In the genomic region with DNA sequence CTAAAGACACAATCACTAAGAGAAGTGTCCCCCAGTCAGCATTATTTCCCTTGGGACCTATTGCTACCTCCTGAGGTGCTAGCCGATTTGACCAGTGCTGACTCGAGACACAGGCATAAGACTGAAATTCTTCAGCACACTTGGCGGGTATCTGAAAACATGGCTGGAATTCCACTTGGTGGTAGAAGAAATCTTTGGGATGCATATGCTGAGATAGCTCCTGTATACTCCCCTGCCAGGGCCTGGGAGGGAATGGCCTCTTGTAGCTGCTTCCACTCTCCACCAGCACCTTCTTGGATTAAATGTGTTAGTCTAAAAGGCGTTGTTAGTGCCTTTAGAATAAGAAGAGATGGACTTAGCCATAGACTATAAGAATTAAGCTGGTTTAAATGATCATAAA, we compare ENCODE assay signal across 17 mouse cellular contexts. TPM values are rescaled to one million over a fixed set of nuclear protein-coding genes. Genes with fewer than 3 reads are reported as not detected.
DNase-seq lines count a peak whose midpoint lies in the region; ATAC-seq and TF ChIP-seq lines count a peak whose summit lies in the region.
"Had no signal": no experiment of that assay in that cellular context is flagged by ENCODE, and none has a peak within 500 bp of the region (broad histone marks: within the 10 kb centered on the region; RNA-seq: fewer than 3 reads in every experiment).

No protein-coding gene starts in this region.

- H3K4me3 ChIP-seq in heart, embryonic 10.5 days, result 0 out of 2 replicates have a peak overlapping the region, but pooled peaks have one; percentile 8
- no peak overlapping the region for H3K4me3 ChIP-seq in intestine, embryonic 14.5 days (ENCODE audit: low read depth, low read length)
- no peak overlapping the region for H3K4me3 ChIP-seq in intestine, embryonic 16.5 days (ENCODE audit: low read length)
- H3K4me3 ChIP-seq in lung, adult 2 months (replicated peaks; ENCODE audit: extremely low read depth, low read depth, low read length), result no peak overlapping the region
- H3K4me3 ChIP-seq in embryonic facial prominence, embryonic 15.5 days (replicated peaks), result no peak overlapping the region

- no peaks in the 10 kb centered on the region for H3K4me1 ChIP-seq in heart, embryonic 10.5 days
- H3K4me1 ChIP-seq in intestine, embryonic 14.5 days (replicated peaks; ENCODE audit: control insufficient read depth, insufficient read depth, low read length), result no peaks in the 10 kb centered on the region
- H3K4me1 ChIP-seq in intestine, embryonic 16.5 days (ENCODE audit: control insufficient read depth, insufficient read depth, low read length), result peaks cover 2% of the 10 kb centered on the region; the same call in 1 of the 2 replicates
- no peaks in the 10 kb centered on the region for H3K4me1 ChIP-seq in lung, adult 2 months (ENCODE audit: control insufficient read depth, insufficient read depth, low read length)
- H3K4me1 ChIP-seq in embryonic facial prominence, embryonic 15.5 days, result peaks cover 5% of the 10 kb centered on the region

- peak; percentile 48 for DNase-seq in heart, embryonic 10.5 days (ENCODE audit: low spot score)
- no peak for DNase-seq in heart, adult 9 months (ENCODE audit: low spot score in 2 of 2)
- DNase-seq in intestine, embryonic 14.5 days (ENCODE audit: low spot score), result peak; percentile 52
- DNase-seq in lung, adult 2 months, result peak; percentile 8
- DNase-seq in lung, postnatal 36 days, result no peak
- DNase-seq in frontal cortex, postnatal 25 days (ENCODE audit: low spot score in 2 of 2), result no peak
- DNase-seq: cerebellum, adult 9-10 months; right cerebral cortex, postnatal 4 days; thymus, postnatal 14 days had no signal

- H3K9me3 ChIP-seq in heart, embryonic 10.5 days, result no peaks in the 10 kb centered on the region
- H3K9me3 ChIP-seq in intestine, embryonic 14.5 days (ENCODE audit: control insufficient read depth, low read length), result no peaks in the 10 kb centered on the region
- H3K9me3 ChIP-seq in intestine, embryonic 16.5 days (ENCODE audit: control insufficient read depth, low read length), result no peaks in the 10 kb centered on the region
- H3K9me3 ChIP-seq in embryonic facial prominence, embryonic 15.5 days (replicated peaks), result no peaks in the 10 kb centered on the region
- H3K9me3 ChIP-seq: G1E had no signal

- peak overlapping the region; percentile 25 for H3K4me2 ChIP-seq in intestine, embryonic 14.5 days (ENCODE audit: low read length)
- H3K4me2 ChIP-seq in intestine, embryonic 16.5 days (ENCODE audit: low read depth, low read length), result no peak overlapping the region
- peak overlapping the region; percentile 6; the same call in 1 of the 2 replicates for H3K4me2 ChIP-seq in embryonic facial prominence, embryonic 15.5 days (replicated peaks)
- H3K4me2 ChIP-seq: midbrain, embryonic 11.5 days had no signal

- 67% methylated on average over 4 of the region's 4 CpGs for WGBS in heart, embryonic 10.5 days
- WGBS in intestine, embryonic 14.5 days, result 76% methylated on average over 4 of the region's 4 CpGs
- WGBS in intestine, embryonic 16.5 days, result 70% methylated on average over 4 of the region's 4 CpGs
- WGBS in lung, adult 2 months, result 60% methylated on average over 4 of the region's 4 CpGs
- WGBS in embryonic facial prominence, embryonic 15.5 days, result 78% methylated on average over 4 of the region's 4 CpGs

- H3K27ac ChIP-seq in heart, embryonic 10.5 days, result no peak overlapping the region
- no peak overlapping the region for H3K27ac ChIP-seq in intestine, embryonic 14.5 days (ENCODE audit: low read depth)
- H3K27ac ChIP-seq in intestine, embryonic 16.5 days (ENCODE audit: low read length), result no peak overlapping the region
- H3K27ac ChIP-seq in embryonic facial prominence, embryonic 15.5 days (replicated peaks), result 0 out of 2 replicates have a peak overlapping the region, but pooled peaks have one; percentile 6
- H3K27ac ChIP-seq: liver, embryonic 14.5 days had no signal

- H3K27me3 ChIP-seq in heart, embryonic 10.5 days (ENCODE audit: insufficient read depth, poor library complexity, severe bottlenecking), result 0 out of 2 replicates have a peak, but pooled peaks cover 5% of the 10 kb centered on the region
- no peaks in the 10 kb centered on the region for H3K27me3 ChIP-seq in intestine, embryonic 14.5 days (replicated peaks; ENCODE audit: control insufficient read depth, insufficient read depth, low read length)
- no peaks in the 10 kb centered on the region for H3K27me3 ChIP-seq in intestine, embryonic 16.5 days (replicated peaks; ENCODE audit: control insufficient read depth, insufficient read depth, low read length)
- H3K27me3 ChIP-seq in embryonic facial prominence, embryonic 15.5 days, result no peaks in the 10 kb centered on the region

- 0 out of 2 replicates have a peak, but pooled peaks have one; percentile 23 for ATAC-seq in intestine, embryonic 14.5 days (replicated peaks; ENCODE audit: low FRiP score, low TSS enrichment, low read depth)
- ATAC-seq in intestine, embryonic 16.5 days, result no peak
- no peak for ATAC-seq in embryonic facial prominence, embryonic 15.5 days (ENCODE audit: insufficient number of reproducible peaks, low FRiP score, low TSS enrichment, low read depth)
- ATAC-seq: activated CD4-positive, CD25-positive, alpha-beta regulatory T cell, adult 4 months; forebrain, embryonic 16.5 days had no signal

- no peak for TF ChIP-seq POLR2A in lung, adult 2 months (IDR thresholded peaks at IDR 0.05; ENCODE audit: borderline replicate concordance, extremely low read depth, low read depth, low read length)

- H3K9ac ChIP-seq in intestine, embryonic 14.5 days (ENCODE audit: low read length), result no peak overlapping the region
- no peak overlapping the region for H3K9ac ChIP-seq in intestine, embryonic 16.5 days (ENCODE audit: low read depth, low read length)
- no peak overlapping the region for H3K9ac ChIP-seq in embryonic facial prominence, embryonic 15.5 days
- H3K9ac ChIP-seq: liver, embryonic 14.5 days had no signal

- TF ChIP-seq CTCF in lung, adult 2 months (IDR thresholded peaks at IDR 0.05; ENCODE audit: insufficient read depth, low read length), result no peak

- no peaks in the 10 kb centered on the region for H3K36me3 ChIP-seq in heart, embryonic 10.5 days
- H3K36me3 ChIP-seq in intestine, embryonic 14.5 days (ENCODE audit: control insufficient read depth, insufficient read depth, low read length), result no peaks in the 10 kb centered on the region
- H3K36me3 ChIP-seq in intestine, embryonic 16.5 days (ENCODE audit: control insufficient read depth, insufficient read depth, low read length), result no peaks in the 10 kb centered on the region
- H3K36me3 ChIP-seq in embryonic facial prominence, embryonic 15.5 days, result no peaks in the 10 kb centered on the region
- H3K36me3 ChIP-seq: G1E had no signal

RNA-seq across cellular contexts. Expression of a gene that starts 50.8 kb away (rescaled TPM):
- 0.48 and 0.82 TPM in 2 replicates for polyA plus RNA-seq in heart, embryonic 10.5 days (2016; fragmentation: Nextera tagmentation; extraction: Ambion mirVana)
- polyA plus RNA-seq in intestine, embryonic 14.5 days (2014; fragmentation: Nextera tagmentation; extraction: Ambion mirVana), result 1.3 and 1.4 TPM in 2 replicates
- 1.3 and 2.5 TPM in 2 replicates for polyA plus RNA-seq in intestine, embryonic 16.5 days (2015; fragmentation: Nextera tagmentation; extraction: Ambion mirVana)
- 0.52 and 1.1 TPM in 2 replicates for polyA plus RNA-seq in lung, adult 2 months (2012; rRNA removed)
- polyA plus RNA-seq in embryonic facial prominence, embryonic 15.5 days (2015; fragmentation: Nextera tagmentation; extraction: Ambion mirVana), result 2.2 and 3.9 TPM in 2 replicates
- polyA plus RNA-seq: testis, adult 2 months had no signal

Comparison
In these comparisons a context has a peak if more than half of its experiments do, and no peak if none do; other contexts are left out.
1. DNase-seq: peak in heart, embryonic 10.5 days (single experiment), intestine, embryonic 14.5 days (single experiment) and lung, adult 2 months (single experiment); none in heart, adult 9 months (0 of 2), lung, postnatal 36 days (single experiment) and frontal cortex, postnatal 25 days (0 of 2).